Mouse (Mus musculus) CH12.LX (cell line): ENCODE data around the gene Vnn3. TPM values are rescaled to one million over a fixed set of nuclear protein-coding genes. Genes with fewer than 3 reads are reported as not detected.

Source experiments
- DNase-seq: peaks from one replicate; pipeline ENCODE4 v3.0.0-alpha.2; 2013; ENCODE audit errors: extremely low read depth
- H3K27ac ChIP-seq: 2 replicates; pipeline ENCODE4 v1.5.1; 2012; ENCODE audit warnings: low read depth, mild to moderate bottlenecking, control low read depth, moderate library complexity; ENCODE audit not compliant: insufficient read depth
- H3K27me3 ChIP-seq: replicated peaks from 2 replicates; pipeline ENCODE3; 2012; ENCODE audit warnings: inconsistent platforms
- H3K36me3 ChIP-seq, 2 experiments: replicated peaks in 1 of 2; 2 replicates each; pipeline versions ENCODE3 to v1.6.1; 2012; ENCODE audit warnings: inconsistent platforms in 1 of 2, low read length in 1 of 2, mild to moderate bottlenecking in 1 of 2, mixed read lengths in 1 of 2, moderate library complexity in 1 of 2; ENCODE audit not compliant: control insufficient read depth in 1 of 2, insufficient read depth in 1 of 2
- H3K4me1 ChIP-seq, 2 experiments: 2 replicates each; pipeline ENCODE4 v1.6.1; 2012; ENCODE audit warnings: inconsistent platforms in 1 of 2, moderate library complexity in 1 of 2; ENCODE audit not compliant: insufficient read depth in 2 of 2, control insufficient read depth in 1 of 2
- H3K4me2 ChIP-seq: 2 replicates; pipeline ENCODE4 v1.6.1; 2012; ENCODE audit warnings: low read depth, mild to moderate bottlenecking, control low read depth; ENCODE audit not compliant: poor library complexity, insufficient read depth, severe bottlenecking
- H3K4me3 ChIP-seq, 3 experiments: fragments of 150-350 bp in 1 of 3; sonication (generic) in 1 of 3; replicated peaks in 1 of 3; 2 replicates each; pipeline versions ENCODE3 to v1.5.1; 2011 to 2012; ENCODE audit warnings: low read depth in 2 of 3, low read length in 2 of 3, mild to moderate bottlenecking in 2 of 3, moderate library complexity in 2 of 3, control low read depth in 1 of 3, improper control_type of control experiment in 1 of 3, inconsistent platforms in 1 of 3, mixed read lengths in 1 of 3; ENCODE audit not compliant: poor library complexity in 1 of 3
- H3K79me2 ChIP-seq: replicated peaks from 2 replicates; pipeline ENCODE4 v1.6.1; 2012; ENCODE audit warnings: mild to moderate bottlenecking, moderate library complexity; ENCODE audit not compliant: control insufficient read depth, poor library complexity, insufficient read depth, severe bottlenecking; ENCODE audit errors: extremely low read depth
- H3K9ac ChIP-seq: 2 replicates; pipeline ENCODE4 v1.6.1; 2012; ENCODE audit warnings: low read depth, mild to moderate bottlenecking, control low read depth, moderate library complexity; ENCODE audit not compliant: insufficient read depth
- H3K9me3 ChIP-seq: replicated peaks from 2 replicates; pipeline ENCODE3; 2012; ENCODE audit warnings: low read length, inconsistent platforms, mixed read lengths
- BHLHE40 ChIP-seq: IDR thresholded peaks from 2 replicates; pipeline ENCODE4 v1.6.1; 2011; ENCODE audit warnings: mild to moderate bottlenecking, low read depth, low read length, improper control_type of control experiment
- CHD1 ChIP-seq: IDR thresholded peaks from 2 replicates; pipeline ENCODE4 v1.6.1; 2012; ENCODE audit warnings: low read depth, low read length, improper control_type of control experiment, inconsistent platforms
- E2F4 ChIP-seq: IDR thresholded peaks from 2 replicates; pipeline ENCODE4 v1.6.1; 2011; ENCODE audit warnings: low read depth, low read length, improper control_type of control experiment; ENCODE audit not compliant: insufficient replicate concordance
- IRF4 ChIP-seq: IDR thresholded peaks from 2 replicates; pipeline ENCODE4 v1.6.1; 2014; ENCODE audit warnings: low read depth, mild to moderate bottlenecking, inconsistent platforms, low read length, improper control_type of control experiment
- JUND ChIP-seq: conservative IDR thresholded peaks from 2 replicates; pipeline ENCODE4 v1.6.1; 2011; ENCODE audit warnings: low read depth, low read length, improper control_type of control experiment
- MAFK ChIP-seq: IDR thresholded peaks from 2 replicates; pipeline ENCODE4 v1.6.1; 2011; ENCODE audit warnings: low read length, improper control_type of control experiment; ENCODE audit not compliant: insufficient replicate concordance
- MEF2A ChIP-seq: IDR thresholded peaks from 2 replicates; pipeline ENCODE4 v1.6.1; 2014; ENCODE audit warnings: low read depth, mild to moderate bottlenecking, inconsistent platforms, low read length, improper control_type of control experiment, borderline replicate concordance
- MXI1 ChIP-seq: IDR thresholded peaks from 2 replicates; pipeline ENCODE4 v1.6.1; 2011; ENCODE audit warnings: mild to moderate bottlenecking, low read depth, low read length, improper control_type of control experiment
- NELFE ChIP-seq: IDR thresholded peaks from 2 replicates; pipeline ENCODE4 v1.6.1; 2011; ENCODE audit warnings: low read depth, low read length, improper control_type of control experiment
- NRF1 ChIP-seq: IDR thresholded peaks from 2 replicates; pipeline ENCODE4 v1.6.1; 2014; ENCODE audit warnings: low read depth, mild to moderate bottlenecking, inconsistent platforms, low read length, improper control_type of control experiment, moderate library complexity
- PAX5 ChIP-seq: IDR thresholded peaks from 2 replicates; pipeline ENCODE4 v1.6.1; 2012; ENCODE audit warnings: low read length, inconsistent platforms, mixed read lengths
- POLR2A ChIP-seq: IDR thresholded peaks from 2 replicates; pipeline ENCODE4 v1.6.1; 2011; ENCODE audit warnings: low read depth, mild to moderate bottlenecking, improper control_type of control experiment, low read length
- POLR2AphosphoS2 ChIP-seq: IDR thresholded peaks from 2 replicates; pipeline ENCODE4 v1.6.1; 2011; ENCODE audit warnings: low read depth, low read length, improper control_type of control experiment
- UBTF ChIP-seq: IDR thresholded peaks from 2 replicates; pipeline ENCODE4 v1.6.1; 2012; ENCODE audit warnings: low read depth, mild to moderate bottlenecking, inconsistent platforms, low read length, improper control_type of control experiment, moderate library complexity
- USF2 ChIP-seq: conservative IDR thresholded peaks from 2 replicates; pipeline ENCODE4 v1.6.1; 2011; ENCODE audit warnings: low read depth, low read length, improper control_type of control experiment
- ZKSCAN1 ChIP-seq: IDR thresholded peaks from 2 replicates; pipeline ENCODE4 v1.6.1; 2012; ENCODE audit warnings: low read depth, inconsistent platforms, low read length, improper control_type of control experiment, borderline replicate concordance
- ZMIZ1 ChIP-seq: IDR thresholded peaks from 2 replicates; pipeline ENCODE4 v1.6.1; 2012; ENCODE audit warnings: low read depth, mild to moderate bottlenecking, inconsistent platforms, low read length, improper control_type of control experiment
- ZNF384 ChIP-seq: IDR thresholded peaks from 2 replicates; pipeline ENCODE4 v1.6.1; 2012; ENCODE audit warnings: low read depth, low read length, improper control_type of control experiment, inconsistent platforms
- dilution Hi-C: fragments of 300-500 bp; cut with MboI; formaldehyde crosslinking; loops from 2 replicates; pipeline ENCODE4 v1.14.3; 2020; ENCODE audit warnings: low sequenced_read_pairs; ENCODE audit not compliant: extremely low pct_unique_long_range_greater_than_20kb, extremely low pct_ligation_motif_present
- in situ Hi-C: fragments of 300-500 bp; cut with MboI; formaldehyde crosslinking; loops from 3 replicates; pipeline ENCODE4 v1.14.3; 2019; ENCODE audit warnings: low sequenced_read_pairs, low pct_ligation_motif_present, low pct_unique_long_range_greater_than_20kb, mixed read lengths
- polyA plus RNA-seq: library from polyadenylated mRNA; unstranded; fragments of >175 nt; gene quantifications from 2 replicates; pipeline ENCODE4 v1.2.1, GENCODE M21; 2012; ENCODE audit warnings: low read depth; ENCODE audit not compliant: insufficient read length
- total RNA-seq, 2 experiments: library from RNA; depleted of rRNA; stranded (reverse); fragments of 300-350 nt in 1 of 2; fragments of >200 nt in 1 of 2; gene quantifications; 2 replicates each; pipeline ENCODE4 v1.2.3; 2012 to 2014

Vnn3 gene
- total and polyA plus RNA-seq, 3 experiments = not detected

GRCm38 (mm10) chr10:23812438-23812759 lies 38.9 kb upstream of the Vnn3 start:
- Histone ChIP-seq H3K9me3 (no peaks in the 10 kb centered on the region), H3K4me1 (peaks cover 5 to 11% of the 10 kb centered on the region in 2 experiments; a peak in 2 of 4 replicates), H3K27ac (no peak overlapping the region), H3K4me3 (no peak overlapping the region), H3K9ac (no peak overlapping the region), H3K36me3 (no peaks in the 10 kb centered on the region), H3K79me2 (no peaks in the 10 kb centered on the region), H3K4me2 (peak overlapping the region; percentile 22; the same call in 1 of the 2 replicates), H3K27me3 (no peaks in the 10 kb centered on the region)
- DNase-seq = no peak
- no peak for TF ChIP-seq NELFE
- peak; percentile 45; the same call in 1 of the 2 replicates for TF ChIP-seq ZNF384
- in situ Hi-C loops (loop anchor here (25.0 kb wide), 2 partner anchors 325 to 475 kb away; partner anchors contain the start of gene Stx7), dilution Hi-C loops (no loop called here)

GRCm38 (mm10) chr10:23812852-23813766 lies 38.2 kb upstream of the Vnn3 start:
- Histone ChIP-seq H3K27me3 (no peaks in the 10 kb centered on the region), H3K27ac (no peak overlapping the region), H3K4me3 (no peak overlapping the region), H3K9ac (no peak overlapping the region), H3K79me2 (no peaks in the 10 kb centered on the region), H3K9me3 (no peaks in the 10 kb centered on the region), H3K36me3 (no peaks in the 10 kb centered on the region), H3K4me2 (peak overlapping the region; percentile 75; the same call in 1 of the 2 replicates), H3K4me1 (peaks cover 5 to 11% of the 10 kb centered on the region in 2 experiments; a peak in 2 of 4 replicates)
- in situ Hi-C loops (loop anchor here (25.0 kb wide), 2 partner anchors 324 to 474 kb away; partner anchors contain the start of gene Stx7), dilution Hi-C loops (no loop called here)
- peak; percentile 45 for DNase-seq
- TF ChIP-seq E2F4 (no peak), ZNF384 (no peak), PAX5 (no peak), MAFK (no peak), MXI1 (no peak), UBTF (no peak), JUND (no peak), MEF2A (no peak), POLR2AphosphoS2 (no peak), IRF4 (no peak), ZKSCAN1 (no peak), NELFE (no peak), BHLHE40 (no peak), ZMIZ1 (no peak), NRF1 (no peak), POLR2A (no peak), USF2 (no peak), CHD1 (no peak)
